Mouse (Mus musculus): ENCODE measurements at regions not wholly inside any gene's neighbourhood (a gene's known extent, or its start where the extent isn't known, plus 50 kb on each side); places are given as distances from the start of the nearest gene placed in this dataset.

GRCm38 (mm10) chr12:31148417-31149356, 75.0 kb downstream of the Fam110c start:
- ATAC-seq (ENCODE audit: low FRiP score), result no peak
- no peak for DNase-seq (ENCODE audit: low spot score)

DNA sequence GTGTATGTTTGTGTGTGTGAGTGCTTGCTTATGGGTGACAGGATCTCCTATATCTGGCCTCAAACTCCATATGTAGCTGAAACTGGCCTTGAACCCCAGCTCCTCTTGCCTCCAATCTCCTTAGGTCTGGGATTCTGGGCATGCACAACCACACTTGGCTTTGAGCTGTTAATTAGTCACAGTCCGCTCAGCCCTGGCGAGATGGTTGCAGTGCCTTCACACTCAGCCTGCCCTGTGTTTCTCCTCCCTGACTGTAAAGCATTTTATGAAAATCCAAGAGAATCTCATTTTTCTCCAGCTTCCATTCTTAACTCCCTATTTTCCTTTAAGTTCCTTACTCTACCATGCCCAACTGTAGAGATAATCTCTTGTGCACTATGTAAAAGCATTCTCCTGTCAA, 80.1 kb downstream of the Fam110c start:
- Histone ChIP-seq H3K9ac (ENCODE audit: low read depth, low read length) (no peak overlapping the region), H3K27me3 (ENCODE audit: control insufficient read depth, insufficient read depth, low read length) (no peaks in the 10 kb centered on the region; the same call in 1 of the 2 replicates), H3K36me3 (ENCODE audit: control insufficient read depth, insufficient read depth, low read length) (no peaks in the 10 kb centered on the region), H3K4me3 (ENCODE audit: low read depth, low read length) (no peak overlapping the region), H3K27ac (ENCODE audit: low read depth, low read length) (no peak overlapping the region), H3K4me2 (replicated peaks; ENCODE audit: low read depth, low read length) (no peak overlapping the region), H3K4me1 (replicated peaks; ENCODE audit: control insufficient read depth, insufficient read depth, low read length) (no peaks in the 10 kb centered on the region), H3K9me3 (ENCODE audit: control insufficient read depth, low read length) (no peaks in the 10 kb centered on the region)
- DNase-seq (ENCODE audit: low spot score), result no peak
- no peak for ATAC-seq (ENCODE audit: low FRiP score)
- WGBS, result 86% methylated on average over 2 of the region's 2 CpGs

More at GRCm38 (mm10) chr12:31148417-31149356, 75.0 kb downstream of the Fam110c start:
- H3K9ac ChIP-seq (ENCODE audit: low read depth, low read length), result no peak overlapping the region
- H3K9me3 ChIP-seq (ENCODE audit: control insufficient read depth, low read length), result no peaks in the 10 kb centered on the region
- H3K4me1 ChIP-seq (replicated peaks; ENCODE audit: control insufficient read depth, insufficient read depth, low read length), result no peaks in the 10 kb centered on the region
- H3K27ac ChIP-seq (ENCODE audit: low read depth, low read length), result no peak overlapping the region
- no peak overlapping the region for H3K4me3 ChIP-seq (ENCODE audit: low read depth, low read length)
- H3K27me3 ChIP-seq (ENCODE audit: control insufficient read depth, insufficient read depth, low read length), result no peaks in the 10 kb centered on the region; the same call in 1 of the 2 replicates
- H3K36me3 ChIP-seq (ENCODE audit: control insufficient read depth, insufficient read depth, low read length), result no peaks in the 10 kb centered on the region
- WGBS, result 69% methylated on average over 11 of the region's 11 CpGs
- no peak overlapping the region for H3K4me2 ChIP-seq (replicated peaks; ENCODE audit: low read depth, low read length)

DNA sequence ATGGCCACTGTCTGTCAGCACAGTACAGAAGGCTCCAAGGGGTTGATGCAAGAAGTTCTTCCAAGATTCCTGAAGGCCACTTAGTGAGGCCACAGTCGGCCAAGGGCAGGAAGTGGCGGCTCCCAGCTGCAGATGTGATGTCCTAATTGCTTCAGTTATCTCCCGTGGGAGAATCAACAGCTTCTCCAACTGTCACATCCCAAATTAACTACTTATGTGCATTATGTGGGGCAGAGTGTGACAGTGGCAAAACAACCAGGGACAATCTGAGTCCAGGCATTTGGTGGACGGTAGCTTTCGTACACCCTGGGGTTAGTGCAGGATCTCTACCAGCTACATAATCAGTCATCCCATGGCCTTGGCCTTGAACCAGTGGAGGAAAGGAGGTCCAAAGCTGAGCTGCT, 80.9 kb downstream of the Fam110c start:
- 71% methylated on average over 5 of the region's 5 CpGs for WGBS
- ATAC-seq (ENCODE audit: low FRiP score), result no peak
- no peak overlapping the region for H3K4me3 ChIP-seq (ENCODE audit: low read depth, low read length)
- H3K9me3 ChIP-seq (ENCODE audit: control insufficient read depth, low read length), result no peaks in the 10 kb centered on the region
- H3K4me1 ChIP-seq (replicated peaks; ENCODE audit: control insufficient read depth, insufficient read depth, low read length), result no peaks in the 10 kb centered on the region
- H3K27me3 ChIP-seq (ENCODE audit: control insufficient read depth, insufficient read depth, low read length), result no peaks in the 10 kb centered on the region; the same call in 1 of the 2 replicates
- H3K9ac ChIP-seq (ENCODE audit: low read depth, low read length), result no peak overlapping the region
- no peak overlapping the region for H3K27ac ChIP-seq (ENCODE audit: low read depth, low read length)
- DNase-seq (ENCODE audit: low spot score), result no peak
- H3K4me2 ChIP-seq (replicated peaks; ENCODE audit: low read depth, low read length), result no peak overlapping the region
- H3K36me3 ChIP-seq (ENCODE audit: control insufficient read depth, insufficient read depth, low read length), result no peaks in the 10 kb centered on the region

GRCm38 (mm10) chr12:31156154-31156720, 82.6 kb downstream of the Fam110c start:
- WGBS, result 74% methylated on average over 13 of the region's 13 CpGs
- Histone ChIP-seq H3K4me2 (replicated peaks; ENCODE audit: low read depth, low read length) (no peak overlapping the region), H3K36me3 (ENCODE audit: control insufficient read depth, insufficient read depth, low read length) (no peaks in the 10 kb centered on the region), H3K4me3 (ENCODE audit: low read depth, low read length) (no peak overlapping the region), H3K9me3 (ENCODE audit: control insufficient read depth, low read length) (no peaks in the 10 kb centered on the region), H3K9ac (ENCODE audit: low read depth, low read length) (no peak overlapping the region), H3K27me3 (ENCODE audit: control insufficient read depth, insufficient read depth, low read length) (no peaks in the 10 kb centered on the region; the same call in 1 of the 2 replicates), H3K27ac (ENCODE audit: low read depth, low read length) (no peak overlapping the region), H3K4me1 (replicated peaks; ENCODE audit: control insufficient read depth, insufficient read depth, low read length) (no peaks in the 10 kb centered on the region)
- ATAC-seq (ENCODE audit: low FRiP score) (no peak), DNase-seq (ENCODE audit: low spot score) (no peak)

DNA sequence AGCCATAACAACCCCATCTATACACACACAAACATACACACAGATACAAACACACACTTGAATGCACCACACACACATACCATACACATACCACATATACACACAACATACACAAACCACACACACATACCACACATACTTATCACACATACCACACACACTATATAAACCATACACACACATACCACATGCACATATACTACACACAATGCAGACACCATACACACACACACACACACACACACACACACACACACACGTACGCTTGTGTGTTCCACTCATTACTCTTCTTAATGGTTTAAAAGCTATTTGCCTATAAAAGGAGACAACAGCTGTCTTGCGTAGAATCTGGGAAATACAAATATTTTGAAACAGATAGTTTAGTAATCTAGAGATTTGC, 83.1 kb upstream of the Gm6993 start:
- Histone ChIP-seq H3K9me3 (ENCODE audit: control insufficient read depth, low read length) (no peaks in the 10 kb centered on the region), H3K9ac (ENCODE audit: low read depth, low read length) (no peak overlapping the region), H3K36me3 (ENCODE audit: control insufficient read depth, insufficient read depth, low read length) (no peaks in the 10 kb centered on the region), H3K27ac (ENCODE audit: low read depth, low read length) (no peak overlapping the region), H3K4me2 (replicated peaks; ENCODE audit: low read depth, low read length) (no peak overlapping the region), H3K27me3 (ENCODE audit: control insufficient read depth, insufficient read depth, low read length) (no peaks in the 10 kb centered on the region; the same call in 1 of the 2 replicates), H3K4me1 (replicated peaks; ENCODE audit: control insufficient read depth, insufficient read depth, low read length) (no peaks in the 10 kb centered on the region), H3K4me3 (ENCODE audit: low read depth, low read length) (no peak overlapping the region)
- DNase-seq (ENCODE audit: low spot score), result no peak
- WGBS, result 91% methylated on average over 3 of the region's 3 CpGs
- ATAC-seq (ENCODE audit: low FRiP score), result no peak

GRCm38 (mm10) chr12:31157890-31158289, 82.7 kb upstream of the Gm6993 start:
- no peak for ATAC-seq (ENCODE audit: low FRiP score)
- no peak overlapping the region for H3K27ac ChIP-seq (ENCODE audit: low read depth, low read length)
- H3K9me3 ChIP-seq (ENCODE audit: control insufficient read depth, low read length), result no peaks in the 10 kb centered on the region
- H3K4me1 ChIP-seq (replicated peaks; ENCODE audit: control insufficient read depth, insufficient read depth, low read length), result no peaks in the 10 kb centered on the region
- no peaks in the 10 kb centered on the region; the same call in 1 of the 2 replicates for H3K27me3 ChIP-seq (ENCODE audit: control insufficient read depth, insufficient read depth, low read length)
- no peak overlapping the region for H3K4me2 ChIP-seq (replicated peaks; ENCODE audit: low read depth, low read length)
- WGBS, result 90% methylated on average over 1 of the region's 1 CpGs
- H3K36me3 ChIP-seq (ENCODE audit: control insufficient read depth, insufficient read depth, low read length), result no peaks in the 10 kb centered on the region
- DNase-seq (ENCODE audit: low spot score), result no peak
- H3K9ac ChIP-seq (ENCODE audit: low read depth, low read length), result no peak overlapping the region
- H3K4me3 ChIP-seq (ENCODE audit: low read depth, low read length), result no peak overlapping the region

GRCm38 (mm10) chr12:31158885-31159284, 81.7 kb upstream of the Gm6993 start:
- H3K4me2 ChIP-seq (replicated peaks; ENCODE audit: low read depth, low read length), result no peak overlapping the region
- H3K4me3 ChIP-seq (ENCODE audit: low read depth, low read length), result no peak overlapping the region
- H3K4me1 ChIP-seq (replicated peaks; ENCODE audit: control insufficient read depth, insufficient read depth, low read length), result no peaks in the 10 kb centered on the region
- no peak for ATAC-seq (ENCODE audit: low FRiP score)
- H3K9me3 ChIP-seq (ENCODE audit: control insufficient read depth, low read length), result no peaks in the 10 kb centered on the region
- 91% methylated on average over 4 of the region's 4 CpGs for WGBS
- H3K36me3 ChIP-seq (ENCODE audit: control insufficient read depth, insufficient read depth, low read length), result no peaks in the 10 kb centered on the region
- DNase-seq (ENCODE audit: low spot score), result no peak
- H3K9ac ChIP-seq (ENCODE audit: low read depth, low read length), result no peak overlapping the region
- no peak overlapping the region for H3K27ac ChIP-seq (ENCODE audit: low read depth, low read length)
- H3K27me3 ChIP-seq (ENCODE audit: control insufficient read depth, insufficient read depth, low read length), result no peaks in the 10 kb centered on the region

DNA sequence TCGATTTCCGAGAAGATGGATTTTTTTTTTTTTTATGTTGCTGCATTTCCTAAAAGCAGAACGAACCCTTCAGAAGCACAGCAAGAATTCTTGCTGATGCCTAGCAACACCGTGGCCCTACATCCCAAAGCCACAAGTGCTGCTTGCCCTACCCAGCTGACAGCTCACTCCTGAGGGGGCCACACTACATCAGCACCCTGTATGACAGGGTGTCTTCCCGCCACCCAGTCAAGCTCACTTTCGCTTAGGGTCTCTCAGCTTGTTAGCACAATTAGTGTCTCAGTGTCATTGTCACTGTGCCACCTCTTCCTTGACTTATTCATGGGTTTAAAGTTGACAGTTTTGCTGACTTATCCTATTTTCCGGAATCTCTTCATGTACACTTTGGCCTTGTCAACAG, 81.2 kb upstream of the Gm6993 start:
- Histone ChIP-seq H3K27me3 (ENCODE audit: control insufficient read depth, insufficient read depth, low read length) (no peaks in the 10 kb centered on the region), H3K4me2 (replicated peaks; ENCODE audit: low read depth, low read length) (no peak overlapping the region), H3K9ac (ENCODE audit: low read depth, low read length) (no peak overlapping the region), H3K4me1 (replicated peaks; ENCODE audit: control insufficient read depth, insufficient read depth, low read length) (no peaks in the 10 kb centered on the region), H3K36me3 (ENCODE audit: control insufficient read depth, insufficient read depth, low read length) (no peaks in the 10 kb centered on the region), H3K27ac (ENCODE audit: low read depth, low read length) (no peak overlapping the region), H3K9me3 (ENCODE audit: control insufficient read depth, low read length) (no peaks in the 10 kb centered on the region), H3K4me3 (ENCODE audit: low read depth, low read length) (no peak overlapping the region)
- 82% methylated on average over 7 of the region's 7 CpGs for WGBS
- DNase-seq (ENCODE audit: low spot score), result no peak
- no peak for ATAC-seq (ENCODE audit: low FRiP score)

All from hindbrain, embryonic 11.5 days (tissue).